Mouse (Mus musculus) CH12.LX (cell line): Measurements from ENCODE around the gene Thbs1. TPM values are rescaled to one million over a fixed set of nuclear protein-coding genes. Genes with fewer than 3 reads are reported as not detected.

Experiments
- DNase-seq: peaks from one replicate; pipeline ENCODE4 v3.0.0-alpha.2; 2013; ENCODE audit errors: extremely low read depth
- H3K27ac ChIP-seq: 2 replicates; pipeline ENCODE4 v1.5.1; 2012; ENCODE audit warnings: low read depth, mild to moderate bottlenecking, control low read depth, moderate library complexity; ENCODE audit not compliant: insufficient read depth
- H3K27me3 ChIP-seq: replicated peaks from 2 replicates; pipeline ENCODE3; 2012; ENCODE audit warnings: inconsistent platforms
- H3K36me3 ChIP-seq, 2 experiments: replicated peaks in 1 of 2; 2 replicates each; pipeline versions ENCODE3 to v1.6.1; 2012; ENCODE audit warnings: inconsistent platforms in 1 of 2, low read length in 1 of 2, mild to moderate bottlenecking in 1 of 2, mixed read lengths in 1 of 2, moderate library complexity in 1 of 2; ENCODE audit not compliant: control insufficient read depth in 1 of 2, insufficient read depth in 1 of 2
- H3K4me1 ChIP-seq, 2 experiments: 2 replicates each; pipeline ENCODE4 v1.6.1; 2012; ENCODE audit warnings: inconsistent platforms in 1 of 2, moderate library complexity in 1 of 2; ENCODE audit not compliant: insufficient read depth in 2 of 2, control insufficient read depth in 1 of 2
- H3K4me2 ChIP-seq: 2 replicates; pipeline ENCODE4 v1.6.1; 2012; ENCODE audit warnings: low read depth, mild to moderate bottlenecking, control low read depth; ENCODE audit not compliant: poor library complexity, insufficient read depth, severe bottlenecking
- H3K4me3 ChIP-seq, 3 experiments: fragments of 150-350 bp in 1 of 3; sonication (generic) in 1 of 3; replicated peaks in 1 of 3; 2 replicates each; pipeline versions ENCODE3 to v1.5.1; 2011 to 2012; ENCODE audit warnings: low read depth in 2 of 3, low read length in 2 of 3, mild to moderate bottlenecking in 2 of 3, moderate library complexity in 2 of 3, control low read depth in 1 of 3, improper control_type of control experiment in 1 of 3, inconsistent platforms in 1 of 3, mixed read lengths in 1 of 3; ENCODE audit not compliant: poor library complexity in 1 of 3
- H3K79me2 ChIP-seq: replicated peaks from 2 replicates; pipeline ENCODE4 v1.6.1; 2012; ENCODE audit warnings: mild to moderate bottlenecking, moderate library complexity; ENCODE audit not compliant: control insufficient read depth, poor library complexity, insufficient read depth, severe bottlenecking; ENCODE audit errors: extremely low read depth
- H3K9ac ChIP-seq: 2 replicates; pipeline ENCODE4 v1.6.1; 2012; ENCODE audit warnings: low read depth, mild to moderate bottlenecking, control low read depth, moderate library complexity; ENCODE audit not compliant: insufficient read depth
- H3K9me3 ChIP-seq: replicated peaks from 2 replicates; pipeline ENCODE3; 2012; ENCODE audit warnings: low read length, inconsistent platforms, mixed read lengths
- ELF1 ChIP-seq: IDR thresholded peaks from 2 replicates; pipeline ENCODE4 v1.6.1; 2014; ENCODE audit warnings: low read depth, mild to moderate bottlenecking, inconsistent platforms, low read length, improper control_type of control experiment
- EP300 ChIP-seq: IDR thresholded peaks from 2 replicates; pipeline ENCODE4 v1.6.1; 2011; ENCODE audit warnings: low read length, improper control_type of control experiment
- ETS1 ChIP-seq: conservative IDR thresholded peaks from 2 replicates; pipeline ENCODE4 v1.6.1; 2012; ENCODE audit warnings: low read depth, mild to moderate bottlenecking, inconsistent platforms, low read length, improper control_type of control experiment, moderate library complexity
- IRF4 ChIP-seq: IDR thresholded peaks from 2 replicates; pipeline ENCODE4 v1.6.1; 2014; ENCODE audit warnings: low read depth, mild to moderate bottlenecking, inconsistent platforms, low read length, improper control_type of control experiment
- KAT2A ChIP-seq: IDR thresholded peaks from 2 replicates; pipeline ENCODE4 v1.6.1; 2012; ENCODE audit warnings: low read length, improper control_type of control experiment, inconsistent platforms; ENCODE audit not compliant: insufficient replicate concordance
- MAZ ChIP-seq: IDR thresholded peaks from 2 replicates; pipeline ENCODE4 v1.6.1; 2012; ENCODE audit warnings: low read depth, mild to moderate bottlenecking, inconsistent platforms, low read length, improper control_type of control experiment, moderate library complexity
- MXI1 ChIP-seq: IDR thresholded peaks from 2 replicates; pipeline ENCODE4 v1.6.1; 2011; ENCODE audit warnings: mild to moderate bottlenecking, low read depth, low read length, improper control_type of control experiment
- MYC ChIP-seq: IDR thresholded peaks from 2 replicates; pipeline ENCODE4 v1.6.1; 2011; ENCODE audit warnings: low read depth, mild to moderate bottlenecking, improper control_type of control experiment, low read length
- PAX5 ChIP-seq: IDR thresholded peaks from 2 replicates; pipeline ENCODE4 v1.6.1; 2012; ENCODE audit warnings: low read length, inconsistent platforms, mixed read lengths
- POLR2A ChIP-seq: IDR thresholded peaks from 2 replicates; pipeline ENCODE4 v1.6.1; 2011; ENCODE audit warnings: low read depth, mild to moderate bottlenecking, improper control_type of control experiment, low read length
- POLR2AphosphoS2 ChIP-seq: IDR thresholded peaks from 2 replicates; pipeline ENCODE4 v1.6.1; 2011; ENCODE audit warnings: low read depth, low read length, improper control_type of control experiment
- SIN3A ChIP-seq: IDR thresholded peaks from 2 replicates; pipeline ENCODE4 v1.6.1; 2012; ENCODE audit warnings: low read length, improper control_type of control experiment, inconsistent platforms
- SMC3 ChIP-seq: IDR thresholded peaks from 2 replicates; pipeline ENCODE4 v1.6.1; 2011; ENCODE audit warnings: low read depth, low read length, improper control_type of control experiment
- TBP ChIP-seq: conservative IDR thresholded peaks from 2 replicates; pipeline ENCODE4 v1.6.1; 2011; ENCODE audit warnings: low read depth, low read length, improper control_type of control experiment
- UBTF ChIP-seq: IDR thresholded peaks from 2 replicates; pipeline ENCODE4 v1.6.1; 2012; ENCODE audit warnings: low read depth, mild to moderate bottlenecking, inconsistent platforms, low read length, improper control_type of control experiment, moderate library complexity
- ZKSCAN1 ChIP-seq: IDR thresholded peaks from 2 replicates; pipeline ENCODE4 v1.6.1; 2012; ENCODE audit warnings: low read depth, inconsistent platforms, low read length, improper control_type of control experiment, borderline replicate concordance
- ZMIZ1 ChIP-seq: IDR thresholded peaks from 2 replicates; pipeline ENCODE4 v1.6.1; 2012; ENCODE audit warnings: low read depth, mild to moderate bottlenecking, inconsistent platforms, low read length, improper control_type of control experiment
- dilution Hi-C: fragments of 300-500 bp; cut with MboI; formaldehyde crosslinking; loops from 2 replicates; pipeline ENCODE4 v1.14.3; 2020; ENCODE audit warnings: low sequenced_read_pairs; ENCODE audit not compliant: extremely low pct_unique_long_range_greater_than_20kb, extremely low pct_ligation_motif_present
- in situ Hi-C: fragments of 300-500 bp; cut with MboI; formaldehyde crosslinking; loops from 3 replicates; pipeline ENCODE4 v1.14.3; 2019; ENCODE audit warnings: low sequenced_read_pairs, low pct_ligation_motif_present, low pct_unique_long_range_greater_than_20kb, mixed read lengths
- polyA plus RNA-seq: library from polyadenylated mRNA; unstranded; fragments of >175 nt; gene quantifications from 2 replicates; pipeline ENCODE4 v1.2.1, GENCODE M21; 2012; ENCODE audit warnings: low read depth; ENCODE audit not compliant: insufficient read length
- total RNA-seq, 2 experiments: library from RNA; depleted of rRNA; stranded (reverse); fragments of 300-350 nt in 1 of 2; fragments of >200 nt in 1 of 2; gene quantifications; 2 replicates each; pipeline ENCODE4 v1.2.3; 2012 to 2014

Thbs1 gene
- total and polyA plus RNA-seq, 3 experiments: 0.03 TPM; not detected in 2

- H3K27ac ChIP-seq: no peak overlapping the region
- H3K4me1 ChIP-seq: no peaks in the 10 kb centered on the region
- in situ Hi-C loops (loop anchor here (25.0 kb wide), 1 partner anchor 580 kb away; no protein-coding TSS in a partner anchor), dilution Hi-C loops (no loop called here)
- no peak overlapping the region for H3K9ac ChIP-seq
- H3K79me2 ChIP-seq: no peaks in the 10 kb centered on the region
- no peaks in the 10 kb centered on the region for H3K27me3 ChIP-seq
- TF ChIP-seq POLR2A (no peak), UBTF (no peak), EP300 (no peak), ETS1 (no peak), ELF1 (no peak), MXI1 (no peak), TBP (no peak), POLR2AphosphoS2 (no peak), SMC3 (no peak), ZKSCAN1 (no peak), PAX5 (no peak), SIN3A (no peak), KAT2A (no peak), IRF4 (no peak)
- TF ChIP-seq, all 38 proteins: peak for 0
- H3K4me3 ChIP-seq: no peak overlapping the region
- H3K9me3 ChIP-seq: peaks cover 5% of the 10 kb centered on the region
- H3K36me3 ChIP-seq: no peaks in the 10 kb centered on the region
- no peak for DNase-seq
- H3K4me2 ChIP-seq: no peak overlapping the region
Measured at GRCm38 (mm10) chr2:118117401-118117800, 5.7 kb downstream of the Thbs1 start.

DNA sequence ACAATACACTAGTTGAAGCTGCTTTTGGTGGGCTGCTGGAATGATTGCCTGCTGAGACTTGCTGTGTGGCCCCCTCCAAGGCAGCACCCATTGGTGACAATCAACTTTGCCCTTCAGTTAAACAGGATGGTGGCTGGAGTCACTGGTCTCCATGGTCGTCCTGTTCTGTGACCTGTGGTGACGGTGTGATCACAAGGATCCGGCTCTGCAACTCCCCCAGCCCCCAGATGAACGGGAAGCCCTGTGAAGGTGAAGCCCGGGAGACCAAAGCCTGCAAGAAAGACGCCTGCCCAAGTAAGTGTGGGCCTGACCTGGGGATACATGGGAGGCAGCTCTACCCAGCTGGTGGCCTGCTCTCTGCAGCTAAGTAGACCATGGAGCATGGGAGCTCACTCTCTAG lies 6.4 kb downstream of the Thbs1 start:
- Histone ChIP-seq H3K4me1 (no peaks in the 10 kb centered on the region), H3K27me3 (no peaks in the 10 kb centered on the region), H3K9ac (no peak overlapping the region), H3K9me3 (peaks cover 5% of the 10 kb centered on the region), H3K4me3 (no peak overlapping the region), H3K79me2 (no peaks in the 10 kb centered on the region)
- no peak for DNase-seq
- TF ChIP-seq MAZ: no peak
- TF ChIP-seq KAT2A: no peak
- TF ChIP-seq UBTF: no peak
- no peak for TF ChIP-seq ZMIZ1
- TF ChIP-seq EP300: no peak
- no peak for TF ChIP-seq MYC
- TF ChIP-seq POLR2A: no peak
- TF ChIP-seq, all 38 proteins: peak for 0
- in situ Hi-C loops (loop anchor here (25.0 kb wide), 1 partner anchor 581 kb away; no protein-coding TSS in a partner anchor), dilution Hi-C loops (no loop called here)
- H3K27ac ChIP-seq: no peak overlapping the region
- no peak overlapping the region for H3K4me2 ChIP-seq
- no peaks in the 10 kb centered on the region for H3K36me3 ChIP-seq
